ENCODE assay signal across 22 mouse cellular contexts in the genomic region with DNA sequence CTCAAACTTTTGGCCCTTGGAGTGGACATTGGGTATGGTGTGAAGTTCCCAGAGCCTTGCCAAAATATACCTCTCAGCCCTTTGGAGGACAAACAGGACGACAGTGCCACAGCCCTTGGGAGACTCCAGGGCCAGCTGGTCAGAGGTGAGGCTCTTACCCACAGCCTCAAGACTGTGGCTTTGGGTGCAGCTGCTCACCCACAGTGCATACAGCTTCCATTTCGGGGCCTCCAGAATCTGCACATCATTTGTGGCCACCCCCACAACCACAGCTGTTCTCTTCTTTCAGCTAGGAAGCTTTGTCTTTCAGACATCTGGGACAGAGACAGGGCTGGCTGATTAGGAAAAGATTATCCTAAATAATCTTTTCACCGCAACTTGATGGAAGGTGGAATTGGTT. TPM values are rescaled to one million over a fixed set of nuclear protein-coding genes. Genes with fewer than 3 reads are reported as not detected.
"Had no signal": no experiment of that assay in that cellular context is flagged by ENCODE, and none has a peak within 500 bp of the region (broad histone marks: within the 10 kb centered on the region; RNA-seq: fewer than 3 reads in every experiment).

No protein-coding gene starts in this region.

- H3K27me3 ChIP-seq: megakaryocyte, embryonic 14.5 days; midbrain, embryonic 13.5 days; midbrain, embryonic 15.5 days; neural tube, embryonic 13.5 days; stomach, embryonic 15.5 days had no signal

- H3K36me3 ChIP-seq: midbrain, embryonic 13.5 days; midbrain, embryonic 15.5 days; neural tube, embryonic 13.5 days; stomach, embryonic 15.5 days had no signal

- H3K4me2 ChIP-seq: lung, embryonic 14.5 days; midbrain, embryonic 11.5 days; midbrain, embryonic 13.5 days; midbrain, embryonic 15.5 days; neural tube, embryonic 13.5 days; stomach, embryonic 15.5 days had no signal

- DNase-seq: lung, adult 18-20 months; lung, embryonic 14.5 days; lung, postnatal 10 days; right cerebral cortex, postnatal 14 days; thymus, adult 2 months; thymus, postnatal 25 days; thymus, postnatal 4 days had no signal

- H3K4me3 ChIP-seq: megakaryocyte, embryonic 14.5 days; midbrain, embryonic 13.5 days; midbrain, embryonic 15.5 days; neural tube, embryonic 13.5 days; stomach, embryonic 15.5 days had no signal

RNA-seq across cellular contexts. Expression of gene Tmem232, which starts 27.1 kb away (rescaled TPM):
- total RNA-seq: megakaryocyte progenitor cell, adult 5-6 weeks; monocyte, adult 5-6 weeks; neutrophil, adult 5-6 weeks had no signal
- polyA plus RNA-seq: liver, embryonic 14.5 days; liver, embryonic 16.5 days; lung, embryonic 14.5 days; macrophage; midbrain, embryonic 11.5 days; neural tube, embryonic 11.5 days; spleen, adult 2 months; stomach, postnatal 0 days; thymus, adult 2 months had no signal
